Mouse (Mus musculus) right cerebral cortex, postnatal 4 days (tissue): ENCODE data around the gene Irs1.

ENCODE experiments used
- DNase-seq: peaks from one replicate; pipeline ENCODE4 v3.0.0-alpha.2; 2022

The Irs1 gene

DNA sequence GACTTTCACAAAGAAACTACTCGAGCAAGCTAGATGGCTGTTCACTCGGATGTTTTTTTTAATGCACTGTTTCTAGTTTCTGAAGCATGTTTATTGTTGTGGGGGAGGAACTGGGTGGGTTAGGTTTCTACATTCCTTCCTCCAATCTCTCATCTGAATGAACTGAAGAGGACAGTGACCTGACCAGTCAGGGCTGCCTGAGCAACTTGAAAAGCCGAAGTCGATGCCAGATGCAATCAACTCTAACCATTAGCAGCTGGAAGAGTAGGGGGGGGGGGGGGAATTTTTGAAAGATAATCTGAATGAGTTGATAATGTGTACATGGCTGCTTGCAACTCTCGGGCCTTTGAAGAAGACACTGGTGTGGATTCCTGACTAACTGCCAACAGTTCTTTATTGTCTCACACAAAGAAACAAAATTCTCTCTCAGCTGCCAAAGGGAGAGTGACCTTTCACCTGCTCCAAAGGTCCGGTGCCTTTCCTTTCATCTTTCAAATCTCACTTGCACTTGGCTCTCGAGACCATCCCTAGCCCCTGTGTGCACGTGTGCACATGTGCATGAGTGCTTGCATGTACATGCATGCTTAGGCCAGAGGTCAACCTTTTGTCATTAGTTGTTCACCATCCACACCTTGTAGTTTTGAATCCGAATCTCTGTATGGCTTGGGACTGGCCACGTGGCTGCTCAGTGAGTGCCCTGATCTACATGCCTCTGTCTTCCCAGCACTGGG lies 43.8 kb downstream of the Irs1 start:
- no peak for DNase-seq

DNA sequence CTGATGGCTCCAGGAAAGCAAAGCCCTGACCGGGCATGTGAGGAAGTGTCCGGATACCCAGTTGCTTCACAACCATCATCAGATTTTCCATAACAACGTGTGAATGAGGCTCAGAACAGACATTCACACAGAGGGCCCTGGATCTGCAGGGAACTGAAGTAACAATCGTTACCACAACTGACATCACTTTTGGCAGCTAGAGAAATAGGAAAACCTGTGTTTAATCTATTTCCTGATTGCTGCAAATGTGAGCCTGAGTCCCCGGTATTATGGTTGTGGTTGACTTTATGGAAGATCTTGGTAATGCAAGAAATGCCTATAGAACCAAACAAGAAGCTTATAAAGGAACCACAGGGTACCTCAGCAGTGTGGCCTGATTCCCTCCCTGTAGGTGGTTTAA lies 46.2 kb downstream of the Irs1 start:
- DNase-seq: no peak

DNA sequence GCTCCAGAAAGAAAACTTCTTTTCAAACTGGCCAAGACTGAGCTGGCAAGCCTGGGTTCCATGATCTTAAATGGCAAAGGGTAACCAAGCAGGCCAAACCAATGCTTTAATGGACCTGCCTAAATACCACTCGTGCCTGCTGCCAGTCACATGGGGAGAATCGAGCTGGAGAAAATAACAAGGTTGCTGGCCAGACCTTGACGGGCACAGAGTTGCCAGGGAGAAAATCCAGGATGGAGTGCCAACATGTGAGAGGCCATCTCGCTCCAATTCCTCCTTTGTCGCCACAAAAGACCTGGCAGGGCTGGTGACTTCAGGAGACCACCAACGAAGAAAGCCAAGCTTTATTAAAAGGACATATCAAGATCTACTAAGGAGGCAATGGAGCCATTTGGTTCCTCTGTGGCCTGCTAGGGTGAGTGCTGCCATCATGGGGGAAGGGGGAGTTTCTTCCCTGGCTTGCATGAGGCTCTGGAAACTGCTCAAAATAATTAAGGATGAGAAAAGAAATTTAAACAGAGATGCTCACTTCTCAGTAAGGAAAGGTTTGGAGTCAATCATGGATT lies 47.9 kb downstream of the Irs1 start:
- no peak for DNase-seq

- no peak for DNase-seq
Measured at GRCm38 (mm10) chr1:82239409-82240201, 51.6 kb downstream of the Irs1 start.

GRCm38 (mm10) chr1:82238245-82238644 lies 53.0 kb downstream of the Irs1 start:
- no peak for DNase-seq

GRCm38 (mm10) chr1:82235455-82236104 lies 55.6 kb downstream of the Irs1 start:
- DNase-seq: no peak

- no peak for DNase-seq
Measured at GRCm38 (mm10) chr1:82234616-82235015, 56.6 kb downstream of the Irs1 start.

GRCm38 (mm10) chr1:82232812-82233211 lies 58.4 kb downstream of the Irs1 start, which contains the start of gene Gm9747:
Gene Gm9747, plus strand, starts transcription at chr1:82233112.
- DNase-seq: no peak

DNA sequence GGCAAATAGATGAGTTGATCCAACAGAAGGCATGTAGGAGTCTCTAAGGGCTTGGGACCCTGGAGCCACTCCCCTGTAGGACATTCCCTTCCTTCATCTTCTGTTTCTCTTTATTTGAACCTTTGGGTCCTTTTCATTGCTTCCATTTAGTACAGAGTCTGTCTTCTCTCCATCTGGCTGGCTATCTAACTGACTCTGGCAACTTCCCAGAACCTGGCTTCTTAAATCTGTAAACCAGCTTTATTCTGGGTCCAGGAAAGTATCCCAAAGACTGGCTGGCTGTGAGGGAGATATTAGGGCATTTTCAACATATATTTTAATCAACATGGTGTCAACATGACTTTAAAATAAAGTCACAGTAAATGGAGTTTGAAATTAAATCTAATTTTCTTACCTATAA lies 62.4 kb downstream of the Irs1 start:
- DNase-seq: no peak

- no peak for DNase-seq
Measured at GRCm38 (mm10) chr1:82223042-82223795, 68.0 kb downstream of the Irs1 start.

DNA sequence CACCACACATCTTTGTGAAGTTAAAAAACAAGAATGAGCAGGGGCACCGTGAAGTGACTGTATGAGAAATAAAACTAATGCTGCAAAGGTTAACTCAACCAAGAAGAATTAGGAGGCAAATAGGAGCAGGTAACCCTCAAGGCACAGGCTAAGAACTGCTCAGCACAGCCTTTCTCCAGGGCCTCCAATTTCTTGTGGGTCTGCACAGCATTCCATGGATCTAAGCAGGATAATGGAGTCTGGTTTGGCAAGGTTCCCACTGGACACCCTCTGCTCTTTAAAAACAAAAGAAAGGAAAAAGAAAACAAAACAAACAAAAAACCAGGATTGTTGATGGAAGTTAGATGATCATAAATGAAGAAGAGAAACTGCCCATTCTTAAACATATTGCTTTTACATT lies 69.8 kb downstream of the Irs1 start:
- no peak for DNase-seq

DNA sequence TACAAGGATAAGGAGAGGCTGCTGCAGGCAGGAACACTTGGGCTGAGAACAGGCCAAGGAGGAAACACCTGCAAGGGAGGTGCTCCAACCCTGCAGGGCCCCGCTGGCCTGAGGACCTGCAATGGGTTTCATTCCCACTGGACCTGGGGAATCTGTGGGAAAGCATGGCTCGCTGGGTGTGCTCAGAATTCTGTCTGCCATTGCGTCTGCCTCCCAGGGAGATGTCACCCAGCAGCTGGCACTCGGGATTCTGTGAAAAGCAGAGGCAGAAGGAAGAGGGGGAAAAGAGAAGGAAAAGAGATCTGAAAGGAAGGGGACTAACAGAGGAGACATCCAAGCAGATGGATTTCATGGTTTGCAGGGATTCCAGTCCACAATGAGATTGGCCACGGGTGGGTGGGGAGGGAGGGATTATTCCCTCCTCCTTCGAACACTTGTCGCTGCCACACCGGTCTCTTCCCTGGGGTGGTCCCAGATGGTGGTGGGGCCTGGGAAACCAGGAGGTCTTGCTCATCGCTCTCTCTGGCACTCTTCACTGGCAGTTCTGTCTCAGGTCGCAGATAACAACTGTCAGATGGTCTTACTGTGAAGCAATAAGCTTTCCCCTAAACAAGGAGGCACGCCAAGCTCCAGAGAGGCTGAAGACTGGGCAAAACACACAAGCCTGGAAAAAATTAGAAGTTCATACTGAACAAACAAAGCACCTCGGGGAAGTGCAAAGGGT lies 70.4 kb downstream of the Irs1 start:
- no peak for DNase-seq

DNA sequence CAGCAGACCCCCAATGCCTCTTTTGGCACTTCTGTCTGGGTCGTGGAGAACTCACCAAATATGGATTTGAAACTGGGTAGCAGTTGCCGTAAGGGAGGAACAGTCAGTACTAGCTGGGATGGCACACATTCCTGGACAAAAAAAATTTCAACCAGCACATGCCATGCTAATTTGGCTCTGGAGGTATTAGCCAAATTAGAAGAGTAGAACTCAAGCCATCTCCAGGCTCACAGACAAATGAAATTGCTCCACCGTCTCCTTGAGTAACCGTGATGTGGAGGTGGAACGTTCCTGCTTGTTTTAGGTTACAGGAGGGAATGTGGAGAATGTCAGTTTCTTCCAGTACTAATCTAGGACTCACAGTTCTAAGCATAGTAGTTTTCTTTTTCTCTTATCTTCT lies 83.7 kb downstream of the Irs1 start:
- no peak for DNase-seq

DNA sequence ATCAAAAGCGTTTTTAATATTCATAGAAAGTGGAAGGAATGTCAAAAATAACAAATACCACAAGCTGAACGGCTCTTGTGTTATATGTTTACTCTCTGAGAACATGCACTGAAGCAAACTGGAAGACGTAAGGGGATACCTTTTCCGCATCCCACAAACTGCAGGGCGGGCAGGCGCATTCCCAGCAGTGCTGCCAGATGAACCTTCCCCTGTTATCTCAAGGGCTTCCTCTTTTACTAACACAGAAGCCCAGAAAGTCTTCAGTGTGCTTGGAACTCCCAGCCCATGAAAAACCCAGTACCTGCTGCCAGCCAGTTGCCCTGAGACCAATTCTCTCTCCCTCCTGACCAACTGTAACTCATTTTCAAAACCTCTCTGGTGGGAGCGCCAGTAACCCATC lies 90.6 kb downstream of the Irs1 start:
- no peak for DNase-seq

GRCm38 (mm10) chr1:82199918-82200317 lies 91.3 kb downstream of the Irs1 start:
- DNase-seq: no peak

GRCm38 (mm10) chr1:82191579-82191978 lies 99.6 kb downstream of the Irs1 start:
- no peak for DNase-seq

DNA sequence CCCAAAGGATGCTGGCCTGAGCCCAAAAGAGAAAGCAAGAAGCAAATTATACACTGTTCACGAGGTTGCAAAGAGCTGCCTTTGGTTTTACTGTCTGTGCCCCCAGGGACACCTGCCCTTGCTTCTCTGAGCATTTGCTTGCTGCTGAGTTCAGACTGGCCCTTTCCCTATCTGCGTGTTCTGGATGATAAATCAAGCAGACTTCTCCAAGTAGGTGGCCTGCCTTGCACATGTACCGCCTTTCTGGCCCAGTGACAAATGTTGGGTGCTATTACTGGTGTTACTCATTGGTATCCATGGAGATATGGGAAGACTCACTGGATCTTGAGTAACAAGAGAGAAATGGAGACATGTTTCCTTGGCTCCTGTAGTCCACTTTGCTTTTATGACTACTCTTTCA lies 101.7 kb downstream of the Irs1 start:
- peak; percentile 60 for DNase-seq

DNA sequence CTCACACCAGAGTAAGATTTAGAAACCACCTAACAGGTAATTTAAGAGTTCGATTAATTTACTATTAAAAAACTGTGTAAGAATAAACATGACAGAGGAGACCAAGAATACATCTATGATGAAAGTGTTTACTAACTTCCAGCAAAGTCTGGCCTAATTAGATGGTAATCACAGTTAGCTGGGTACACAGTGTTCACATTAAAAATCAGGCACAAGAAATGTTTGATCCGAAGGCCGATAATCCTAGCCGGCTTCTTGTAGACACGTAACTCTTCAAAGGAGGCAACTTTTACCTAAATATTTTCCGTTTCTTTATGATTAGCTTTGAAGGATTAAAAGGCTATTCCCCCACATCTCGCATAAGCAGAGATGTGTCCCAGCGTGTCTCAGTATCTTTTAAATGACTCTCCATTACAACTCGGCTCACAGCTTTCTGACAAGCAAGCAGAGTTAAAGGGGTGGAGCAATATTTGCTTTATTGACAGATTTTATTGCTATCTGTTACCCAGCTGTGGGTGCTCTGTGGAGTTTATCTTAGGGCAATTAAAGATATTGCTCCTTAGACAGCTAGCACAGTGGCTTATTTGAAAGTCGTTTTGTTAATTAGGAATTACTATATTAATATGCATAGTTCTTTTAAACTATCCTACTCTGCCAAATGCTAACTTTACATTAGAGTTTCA lies 102.5 kb downstream of the Irs1 start:
- no peak for DNase-seq

GRCm38 (mm10) chr1:82183913-82184442 lies 107.2 kb downstream of the Irs1 start:
- DNase-seq: no peak
